Mouse (Mus musculus): ENCODE measurements around the gene Tbrg4.

The Tbrg4 gene

DNA sequence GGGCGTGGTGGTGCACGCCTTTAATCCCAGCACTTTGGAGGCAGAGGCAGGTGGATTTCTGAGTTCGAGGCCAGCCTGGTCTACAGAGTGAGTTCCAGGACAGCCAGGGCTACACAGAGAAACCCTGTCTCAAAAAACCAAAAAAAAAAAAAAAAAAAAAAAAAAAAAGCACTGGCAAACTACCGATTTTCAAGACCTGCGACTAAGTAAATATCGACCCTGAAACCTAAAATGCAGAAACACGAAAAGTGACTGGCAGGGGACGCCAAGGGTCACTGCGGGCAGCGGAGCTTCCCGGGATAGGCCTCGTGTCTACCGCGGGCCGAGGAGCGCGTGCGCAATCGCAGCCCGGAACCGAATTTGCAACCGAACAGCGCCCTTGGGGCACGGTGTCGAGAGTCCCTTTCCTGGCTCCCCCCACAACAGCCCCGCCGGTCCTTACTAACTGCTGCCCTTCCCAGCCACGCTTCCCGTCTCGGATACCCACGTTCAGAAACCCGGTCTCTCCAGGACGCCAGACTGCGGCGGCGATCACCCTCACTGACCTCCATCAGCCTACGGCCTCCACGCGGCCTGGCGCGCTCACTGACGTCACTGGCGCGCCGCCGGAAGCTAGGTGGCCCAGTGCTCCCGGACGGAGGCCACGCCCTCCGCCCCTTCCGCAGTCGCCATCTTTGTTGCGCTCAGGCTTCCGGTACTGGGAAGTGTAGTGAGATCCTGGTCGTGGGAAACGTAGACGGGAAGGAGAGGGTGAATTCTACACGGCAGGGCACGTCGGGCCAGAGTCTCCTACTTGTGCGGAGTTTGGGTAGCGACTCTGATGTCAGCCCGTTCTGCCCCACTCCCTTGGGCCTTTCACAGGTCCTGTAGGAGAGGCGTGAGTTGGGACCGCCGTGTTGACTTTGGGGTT lies at the start of gene Tbrg4:
TSS of gene Tbrg4 (minus strand) at position 590 of the 910 bp plus-strand sequence.
- peak; percentile 97 for DNase-seq (ENCODE audit: low read depth)

GRCm38 (mm10) chr11:6675402-6675801 lies 49.5 kb upstream of the Tbrg4 start:
- DNase-seq (ENCODE audit: low read depth), result no peak

DNA sequence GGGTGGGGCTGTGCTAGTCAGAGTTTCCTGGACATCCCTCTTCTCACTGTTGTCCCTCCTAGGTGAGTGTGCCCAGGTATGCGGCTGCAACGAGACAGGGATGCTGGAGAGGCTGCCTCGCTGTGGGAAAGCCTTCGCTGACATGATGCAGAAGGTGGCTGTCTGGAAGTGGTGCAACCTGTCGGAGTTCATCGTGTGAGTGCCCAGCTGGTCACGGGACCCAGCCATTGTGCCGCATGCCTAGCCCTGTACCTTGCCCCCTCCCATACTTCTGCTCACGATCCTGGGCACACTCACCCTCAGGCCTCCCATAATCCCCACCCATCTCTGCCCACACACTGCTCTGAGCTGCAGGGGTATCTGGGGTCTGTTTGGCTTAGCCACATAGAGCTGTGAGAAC lies 48.8 kb upstream of the Tbrg4 start:
- no peak for DNase-seq (ENCODE audit: low read depth)

- no peak for DNase-seq (ENCODE audit: low read depth)
Observed at GRCm38 (mm10) chr11:6670826-6671225, 45.0 kb upstream of the Tbrg4 start.

GRCm38 (mm10) chr11:6670044-6670443 lies 44.2 kb upstream of the Tbrg4 start:
- DNase-seq (ENCODE audit: low read depth), result no peak

- no peak for DNase-seq (ENCODE audit: low read depth)
Observed at GRCm38 (mm10) chr11:6669041-6669440, 43.2 kb upstream of the Tbrg4 start.

- no peak for DNase-seq (ENCODE audit: low read depth)
Observed at GRCm38 (mm10) chr11:6666634-6667033, 40.8 kb upstream of the Tbrg4 start.

DNA sequence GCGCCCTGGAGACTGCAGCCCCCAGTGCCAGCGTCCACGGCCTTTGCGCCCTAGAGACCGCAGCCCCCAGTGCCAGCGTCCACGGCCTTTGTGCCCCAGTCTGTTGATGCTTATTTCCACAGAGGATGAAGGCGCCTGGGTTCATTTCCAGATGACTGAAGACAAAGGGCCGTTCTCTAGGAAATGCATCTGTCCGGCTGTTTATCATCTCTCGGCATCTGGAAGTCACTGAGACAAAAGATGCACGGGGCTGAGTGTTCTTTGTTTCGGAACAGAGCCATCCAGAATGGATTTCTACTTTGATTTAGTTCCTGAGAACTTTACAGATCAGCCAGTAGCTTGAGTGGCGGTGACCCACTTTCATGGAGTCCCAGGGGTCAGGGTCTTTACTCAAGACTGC lies 35.3 kb upstream of the Tbrg4 start:
- DNase-seq (ENCODE audit: low read depth), result no peak

- peak; percentile 82 for DNase-seq (ENCODE audit: low read depth)
Observed at GRCm38 (mm10) chr11:6658271-6658670, 32.4 kb upstream of the Tbrg4 start, which contains the start of gene Ramp3. Ramp3 (plus strand) TSS chr11:6658521.

DNA sequence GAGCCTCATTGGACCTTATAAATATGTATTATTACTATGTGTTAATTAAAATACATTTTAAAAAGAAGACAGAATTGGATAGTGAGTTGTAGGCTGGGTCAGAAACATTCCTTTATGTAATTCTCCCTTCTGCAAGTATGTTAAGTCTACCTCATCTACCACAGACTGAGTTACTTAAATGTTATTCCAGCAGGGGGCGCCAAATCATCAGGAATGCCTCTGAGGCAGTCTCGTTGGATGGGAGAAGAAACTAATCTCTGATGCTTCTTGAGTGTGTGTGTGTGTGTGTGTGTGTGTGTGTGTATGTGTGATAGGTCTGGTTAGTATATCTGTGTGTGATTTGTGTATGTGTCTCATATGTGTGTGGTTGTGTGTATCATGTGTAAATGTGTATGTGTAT lies 29.0 kb upstream of the Tbrg4 start:
- DNase-seq (ENCODE audit: low read depth), result peak; percentile 95

GRCm38 (mm10) chr11:6652978-6653377 lies 27.1 kb upstream of the Tbrg4 start:
- peak; percentile 50 for DNase-seq (ENCODE audit: low read depth)

GRCm38 (mm10) chr11:6650519-6650918 lies 24.7 kb upstream of the Tbrg4 start:
- DNase-seq (ENCODE audit: low read depth), result no peak

DNA sequence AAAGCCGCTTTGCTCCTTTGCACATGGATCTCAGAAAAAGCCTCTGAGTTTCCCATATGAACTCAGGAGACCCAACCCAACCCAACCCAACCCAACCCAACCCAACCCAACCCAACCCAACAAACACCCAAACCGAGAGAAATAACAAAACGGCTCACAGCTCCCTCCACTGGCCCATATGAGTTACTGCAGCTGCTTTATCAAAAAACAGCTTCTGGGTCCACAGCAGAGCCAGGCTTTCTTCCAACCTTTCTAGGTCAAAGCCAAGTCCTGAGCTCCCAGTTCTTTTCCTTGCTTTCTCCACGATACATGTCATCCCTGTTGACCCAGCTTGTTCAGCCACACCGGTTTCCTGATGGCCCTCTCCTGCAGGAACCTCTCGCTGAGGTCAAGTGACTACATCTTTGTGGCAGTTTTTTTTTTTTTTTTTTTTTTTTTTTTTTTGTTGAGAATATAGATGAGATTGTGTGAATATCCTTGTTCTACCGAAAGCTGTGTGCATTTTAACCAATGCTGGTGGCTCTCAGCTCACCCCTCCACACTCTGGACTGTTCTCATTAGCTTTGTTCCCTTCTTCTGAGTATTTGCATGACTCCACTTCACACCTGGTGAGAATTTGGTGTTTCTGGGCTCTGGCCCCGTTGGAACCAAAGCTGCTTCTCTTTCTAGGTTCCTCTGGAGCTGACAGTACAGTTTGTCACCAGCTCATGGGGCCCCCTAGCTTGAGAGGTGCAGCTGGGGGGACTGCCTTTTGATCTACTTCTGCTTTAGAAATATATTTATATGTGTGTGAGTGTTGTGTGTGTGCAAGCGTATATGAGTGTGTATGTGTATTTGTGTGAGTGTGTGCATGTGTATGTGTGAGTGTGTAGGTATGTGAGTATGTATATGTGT lies 22.2 kb upstream of the Tbrg4 start:
- DNase-seq (ENCODE audit: low read depth), result peak; percentile 42

GRCm38 (mm10) chr11:6644566-6644965 lies 18.7 kb upstream of the Tbrg4 start:
- no peak for DNase-seq (ENCODE audit: low read depth)

- DNase-seq (ENCODE audit: low read depth), result no peak
Observed at GRCm38 (mm10) chr11:6639072-6639471, 13.2 kb upstream of the Tbrg4 start.

GRCm38 (mm10) chr11:6638537-6638936 lies 12.7 kb upstream of the Tbrg4 start, which contains the start of gene Wap:
Wap (minus strand) TSS chr11:6638637.
- DNase-seq (ENCODE audit: low read depth), result no peak

- DNase-seq (ENCODE audit: low read depth), result peak; percentile 58
Observed at GRCm38 (mm10) chr11:6636150-6636549, 10.3 kb upstream of the Tbrg4 start.

DNA sequence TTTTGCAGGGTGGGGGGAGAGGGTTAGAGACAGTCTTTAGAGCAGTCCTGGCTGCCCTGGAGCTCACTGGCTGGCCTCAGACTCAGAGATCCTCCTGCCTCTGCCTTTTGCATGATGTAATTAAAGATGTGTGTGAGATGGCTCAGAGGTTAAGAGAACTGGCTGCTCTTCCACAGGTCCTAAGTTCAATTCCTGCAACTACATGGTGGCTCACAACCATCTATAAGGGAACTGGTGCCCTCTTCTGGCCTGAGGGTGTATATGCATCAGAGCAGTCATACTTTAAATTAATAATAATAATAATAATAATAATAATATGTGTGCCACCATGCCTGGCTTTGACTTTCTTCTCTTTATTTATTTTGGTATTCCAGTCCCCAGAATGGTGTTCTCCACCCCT lies 3.8 kb upstream of the Tbrg4 start:
- DNase-seq (ENCODE audit: low read depth), result peak; percentile 76

- DNase-seq (ENCODE audit: low read depth), result peak; percentile 73
Observed at GRCm38 (mm10) chr11:6628568-6628967, 2.7 kb upstream of the Tbrg4 start.

- DNase-seq (ENCODE audit: low read depth), result peak; percentile 77
Observed at GRCm38 (mm10) chr11:6627731-6628130, 1.9 kb upstream of the Tbrg4 start.

DNA sequence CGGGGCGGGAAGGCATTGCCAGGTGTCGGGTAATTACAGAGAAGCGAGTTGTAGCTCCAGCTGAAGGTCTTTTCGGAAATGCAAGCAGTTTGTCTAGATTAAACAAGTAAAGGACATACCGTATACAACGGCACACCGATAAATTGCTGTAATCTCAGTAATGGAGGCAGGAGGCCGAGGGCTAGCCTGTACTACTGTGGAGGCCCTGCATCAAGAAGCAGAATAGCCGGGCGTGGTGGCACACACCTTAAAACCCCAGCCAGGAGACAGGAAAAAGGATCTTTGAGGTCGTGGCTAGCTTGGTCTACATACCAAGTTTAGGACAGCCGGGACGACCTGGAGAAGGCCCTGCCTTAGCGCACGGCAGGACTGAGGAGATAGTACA lies 513 bp upstream of the Tbrg4 start:
- DNase-seq (ENCODE audit: low read depth), result no peak

DNA sequence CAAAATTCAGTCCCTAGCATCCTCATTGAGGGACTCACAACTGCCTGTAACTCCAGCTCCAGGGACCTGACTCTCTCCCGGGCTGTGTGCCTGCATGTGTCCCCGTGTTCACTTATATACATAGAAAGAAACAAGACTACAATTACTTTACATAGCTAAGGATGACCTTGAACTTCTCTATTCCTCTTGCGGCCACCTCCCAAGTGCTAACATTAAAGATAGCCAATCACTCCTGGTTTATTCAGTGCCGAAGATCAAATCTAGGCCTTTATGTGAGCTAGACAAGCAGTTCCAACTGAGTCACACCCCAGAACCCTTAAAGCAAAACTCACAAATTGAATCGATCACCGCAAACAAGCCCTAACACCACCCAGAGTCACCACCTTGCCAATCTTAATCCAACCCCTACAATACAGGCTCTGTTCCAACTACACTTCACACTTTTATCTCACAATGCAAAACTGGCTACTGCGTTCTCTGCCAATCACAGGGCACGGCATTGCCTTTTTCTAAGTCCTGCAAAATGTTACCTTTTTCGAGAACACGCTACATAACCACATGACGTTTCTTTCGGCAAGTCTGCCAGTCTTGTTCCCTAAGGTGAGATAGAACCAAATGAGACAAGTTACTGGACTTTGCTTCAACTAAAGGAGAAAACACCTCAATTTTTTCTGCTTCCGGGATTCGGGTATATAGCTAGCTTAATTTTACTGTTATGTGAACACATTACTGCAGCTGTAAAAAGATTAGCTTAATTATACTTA lies 1.1 kb downstream of the Tbrg4 start:
- peak; percentile 39 for DNase-seq (ENCODE audit: low read depth)
